Mouse (Mus musculus): Measurements from ENCODE around the gene Lsamp. TPM values are rescaled to one million over a fixed set of nuclear protein-coding genes. Genes with fewer than 3 reads are reported as not detected.

The Lsamp gene
- total RNA-seq, 4 experiments from 2014 or later, result 9.0 to 20.8 (median 14.2) TPM

GRCm38 (mm10) chr16:42102186-42102585 lies 2118.0 kb downstream of the Lsamp start:
- no peak for DNase-seq

GRCm38 (mm10) chr16:42102635-42103034 lies 2118.5 kb downstream of the Lsamp start:
- DNase-seq, result no peak

- DNase-seq, result no peak
Measured at GRCm38 (mm10) chr16:42112251-42112650, 2128.1 kb downstream of the Lsamp start.

- DNase-seq, result no peak
Measured at GRCm38 (mm10) chr16:42113246-42113645, 2129.1 kb downstream of the Lsamp start.

- DNase-seq, result no peak
Measured at GRCm38 (mm10) chr16:42121788-42122187, 2137.6 kb downstream of the Lsamp start.

- DNase-seq, result no peak
Measured at GRCm38 (mm10) chr16:42123826-42124225, 2139.7 kb downstream of the Lsamp start.

- DNase-seq, result no peak
Measured at GRCm38 (mm10) chr16:42126061-42126460, 2141.9 kb downstream of the Lsamp start.

GRCm38 (mm10) chr16:42147164-42147563 lies 2163.0 kb downstream of the Lsamp start:
- DNase-seq, result no peak

- DNase-seq, result no peak
Measured at GRCm38 (mm10) chr16:42149216-42149942, 2165.2 kb downstream of the Lsamp start.

- DNase-seq, result no peak
Measured at GRCm38 (mm10) chr16:42152640-42153039, 2168.5 kb downstream of the Lsamp start.

GRCm38 (mm10) chr16:42157816-42158215 lies 2173.7 kb downstream of the Lsamp start:
- DNase-seq, result no peak

- peak; percentile 44 for DNase-seq
Measured at GRCm38 (mm10) chr16:42164941-42165340, 2180.8 kb downstream of the Lsamp start.

GRCm38 (mm10) chr16:42168292-42168691 lies 2184.1 kb downstream of the Lsamp start:
- no peak for DNase-seq

GRCm38 (mm10) chr16:42169447-42170140 lies 2185.4 kb downstream of the Lsamp start:
- peak; percentile 40 for DNase-seq

GRCm38 (mm10) chr16:42172476-42172875 lies 2188.3 kb downstream of the Lsamp start:
- DNase-seq, result peak; percentile 33

- no peak for DNase-seq
Measured at GRCm38 (mm10) chr16:42178866-42179265, 2194.7 kb downstream of the Lsamp start.

- no peak for DNase-seq
Measured at GRCm38 (mm10) chr16:42180025-42180424, 2195.9 kb downstream of the Lsamp start.

GRCm38 (mm10) chr16:42180473-42180872 lies 2196.3 kb downstream of the Lsamp start:
- DNase-seq, result no peak

- no peak for DNase-seq
Measured at GRCm38 (mm10) chr16:42189431-42190081, 2205.4 kb downstream of the Lsamp start.

GRCm38 (mm10) chr16:42190114-42191045 lies 2206.2 kb downstream of the Lsamp start:
- peak; percentile 80 for DNase-seq
